Mouse (Mus musculus): ENCODE measurements around the gene Ece1.

- no peak for TF ChIP-seq CTCF (IDR thresholded peaks at IDR 0.05; ENCODE audit: low read depth)
- no peak for TF ChIP-seq EP300 (IDR thresholded peaks at IDR 0.05; ENCODE audit: low read depth)
Observed at GRCm38 (mm10) chr4:137925176-137925575, 63.1 kb downstream of the Ece1 start.
